Mouse (Mus musculus) kidney, adult 10 weeks (tissue): ENCODE measurements around the gene Ehd3. TPM values are rescaled to one million over a fixed set of nuclear protein-coding genes. Genes with fewer than 3 reads are reported as not detected.

Experiments
- polyA plus RNA-seq: library from polyadenylated mRNA; stranded (reverse); fragments of 350-450 nt; fragmentation: Illumina TruSeq; extraction: RNeasy Lipid Tissue Mini Kit (QIAGEN cat#74804); gene quantifications from one replicate; pipeline ENCODE4 v1.2.3, GENCODE M21; 2014; ENCODE audit warnings: low read depth, low replicate concordance

The Ehd3 gene
- 25.3 TPM for polyA plus RNA-seq

DNA sequence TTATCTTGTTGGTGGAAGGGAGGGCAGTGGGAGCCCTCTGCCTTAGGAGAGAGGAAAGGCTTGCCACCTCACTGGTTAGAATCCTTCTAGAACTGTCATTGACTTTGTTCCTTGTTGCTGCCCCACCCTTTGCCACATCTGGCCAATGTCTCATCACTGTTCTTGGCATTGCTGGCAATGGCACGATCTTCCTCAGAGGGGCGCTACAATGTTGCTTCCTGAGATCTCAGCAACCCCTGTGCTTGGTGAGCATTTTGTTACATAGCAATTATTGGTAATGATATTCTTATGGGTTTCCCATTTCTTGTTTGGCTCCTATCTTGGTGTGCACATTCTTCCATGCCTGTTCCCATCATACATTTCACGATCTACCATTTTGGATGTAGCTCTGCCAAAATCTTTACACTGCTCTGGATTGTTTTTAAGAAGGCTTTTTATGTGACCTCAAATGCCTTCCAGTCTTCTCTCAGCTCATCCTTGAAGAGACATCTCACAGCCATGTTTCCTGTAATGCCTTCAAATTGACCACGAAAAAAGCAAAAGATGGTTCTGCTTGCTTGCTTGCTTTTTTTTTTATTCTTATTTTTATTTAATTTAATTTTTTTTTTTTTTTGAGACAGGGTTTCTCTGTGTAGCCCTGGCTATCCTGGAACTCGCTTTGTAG lies at the start of gene Ehd3:
Ehd3 (plus strand) TSS at position 614 of the 664 bp plus-strand sequence.

Other genes with a start within 250 kb of the Ehd3 start
- gene Galnt14, start 93.7 kb upstream of the Ehd3 start, polyA plus RNA-seq, result 11.8 TPM
- gene Xdh, start 146.1 kb downstream of the Ehd3 start, polyA plus RNA-seq, result 17.8 TPM
- gene Srd5a2, start 243.8 kb downstream of the Ehd3 start, polyA plus RNA-seq, result 11.8 TPM